Mouse (Mus musculus) embryonic facial prominence, embryonic 11.5 days (tissue): ENCODE data around the gene Cox6a1. TPM values are rescaled to one million over a fixed set of nuclear protein-coding genes. Genes with fewer than 3 reads are reported as not detected.

Experiments
- ATAC-seq: fragments of 200-750 bp; cut with Nextera tagmentation; replicated peaks from 2 replicates; pipeline ENCODE4 v1.8.0; 2017; ENCODE audit warnings: low read depth; ENCODE audit not compliant: insufficient number of reproducible peaks, low FRiP score, low TSS enrichment
- DNase-seq: peaks from one replicate; pipeline ENCODE4 v3.0.0-alpha.2; 2015; ENCODE audit warnings: low spot score
- H3K27ac ChIP-seq: fragments of 300-500 bp; sonication (generic); replicated peaks from 2 replicates; pipeline ENCODE4 v1.5.1; 2014; ENCODE audit warnings: mild to moderate bottlenecking, low read depth, low read length, control low read depth
- H3K27me3 ChIP-seq: fragments of 300-500 bp; sonication (generic); 2 replicates; pipeline ENCODE4 v1.6.1; 2014; ENCODE audit warnings: mild to moderate bottlenecking, low read length, moderate library complexity, mixed read lengths; ENCODE audit not compliant: control insufficient read depth, insufficient read depth
- H3K36me3 ChIP-seq: fragments of 300-500 bp; sonication (generic); replicated peaks from 2 replicates; pipeline ENCODE4 v1.6.1; 2014; ENCODE audit warnings: low read depth, mild to moderate bottlenecking, low read length, moderate library complexity, mixed read lengths; ENCODE audit not compliant: control insufficient read depth, insufficient read depth
- H3K4me1 ChIP-seq: fragments of 300-500 bp; sonication (generic); 2 replicates; pipeline ENCODE4 v1.6.1; 2014; ENCODE audit warnings: low read length, mixed read lengths; ENCODE audit not compliant: control insufficient read depth, insufficient read depth
- H3K4me2 ChIP-seq: fragments of 300-500 bp; sonication (generic); 2 replicates; pipeline ENCODE4 v1.6.1; 2014; ENCODE audit warnings: low read depth, mild to moderate bottlenecking, control low read depth, low read length, moderate library complexity
- H3K4me3 ChIP-seq: fragments of 300-500 bp; sonication (generic); 2 replicates; pipeline ENCODE4 v1.5.1; 2014; ENCODE audit warnings: low read depth, low read length, control low read depth
- H3K9ac ChIP-seq: fragments of 300-500 bp; sonication (generic); replicated peaks from 2 replicates; pipeline ENCODE4 v1.6.1; 2014; ENCODE audit warnings: mild to moderate bottlenecking, control low read depth, low read length
- H3K9me3 ChIP-seq: fragments of 300-500 bp; sonication (generic); replicated peaks from 2 replicates; pipeline ENCODE4 v1.6.1; 2016; ENCODE audit warnings: mild to moderate bottlenecking, low read length, inconsistent platforms, mixed read lengths; ENCODE audit not compliant: control insufficient read depth
- WGBS: fragments of 180-500 bp; shearing (Covaris S2); extraction: QIAGEN DNeasy Blood & Tissue Kit; methylation state at CpG from one replicate; pipeline ENCODE4 v1.1.7; 2014; 5-methylcytosine and 5-hydroxymethylcytosine counted together
- polyA plus RNA-seq: library from polyadenylated mRNA; unstranded; fragments of >200 nt; fragmentation: Nextera tagmentation; extraction: Ambion mirVana; gene quantifications from 2 replicates; pipeline ENCODE4 v1.2.1, GENCODE M21; 2014

Cox6a1 gene
- polyA plus RNA-seq, 1 experiment from 2014 or later: 569 TPM

- DNase-seq: no peak
- Histone ChIP-seq H3K9me3 (no peaks in the 10 kb centered on the region), H3K27me3 (no peaks in the 10 kb centered on the region), H3K4me3 (no peak overlapping the region), H3K27ac (no peak overlapping the region), H3K4me1 (no peaks in the 10 kb centered on the region), H3K36me3 (no peaks in the 10 kb centered on the region), H3K4me2 (no peak overlapping the region), H3K9ac (no peak overlapping the region)
- WGBS: 29% methylated on average over 7 of the region's 7 CpGs
- ATAC-seq: no peak
Measured at GRCm38 (mm10) chr5:115362216-115362615, 13.4 kb upstream of the Cox6a1 start.

- no peak overlapping the region for H3K9ac ChIP-seq
- DNase-seq: no peak
- H3K36me3 ChIP-seq: no peaks in the 10 kb centered on the region
- WGBS: 63% methylated on average over 5 of the region's 5 CpGs
- no peak overlapping the region for H3K27ac ChIP-seq
- H3K4me2 ChIP-seq: no peak overlapping the region
- no peaks in the 10 kb centered on the region for H3K4me1 ChIP-seq
- H3K27me3 ChIP-seq: no peaks in the 10 kb centered on the region
- ATAC-seq: no peak
- H3K4me3 ChIP-seq: no peak overlapping the region
- no peaks in the 10 kb centered on the region for H3K9me3 ChIP-seq
Measured at GRCm38 (mm10) chr5:115359851-115360372, 11.1 kb upstream of the Cox6a1 start.

- Histone ChIP-seq H3K27me3 (no peaks in the 10 kb centered on the region), H3K4me2 (no peak overlapping the region), H3K36me3 (no peaks in the 10 kb centered on the region), H3K4me3 (no peak overlapping the region), H3K4me1 (no peaks in the 10 kb centered on the region), H3K9ac (no peak overlapping the region), H3K9me3 (no peaks in the 10 kb centered on the region), H3K27ac (no peak overlapping the region)
- no peak for DNase-seq
- WGBS: 87% methylated on average over 8 of the region's 8 CpGs
- ATAC-seq: no peak
Measured at GRCm38 (mm10) chr5:115359438-115359837, 10.7 kb upstream of the Cox6a1 start.

GRCm38 (mm10) chr5:115358872-115359271, 10.1 kb upstream of the Cox6a1 start:
- Histone ChIP-seq H3K27me3 (no peaks in the 10 kb centered on the region), H3K4me2 (no peak overlapping the region)

GRCm38 (mm10) chr5:115355070-115355469, 6.3 kb upstream of the Cox6a1 start:
- Histone ChIP-seq H3K4me3 (no peak overlapping the region), H3K27me3 (no peaks in the 10 kb centered on the region), H3K27ac (no peak overlapping the region), H3K36me3 (no peaks in the 10 kb centered on the region), H3K4me1 (no peaks in the 10 kb centered on the region), H3K4me2 (no peak overlapping the region), H3K9ac (no peak overlapping the region), H3K9me3 (no peaks in the 10 kb centered on the region)
- 55% methylated on average over 13 of the region's 13 CpGs for WGBS
- DNase-seq (no peak), ATAC-seq (no peak)

More at GRCm38 (mm10) chr5:115358872-115359271, 10.1 kb upstream of the Cox6a1 start:
- DNase-seq: peak; percentile 92
- no peak overlapping the region for H3K9ac ChIP-seq
- H3K4me1 ChIP-seq: no peaks in the 10 kb centered on the region
- H3K36me3 ChIP-seq: no peaks in the 10 kb centered on the region
- peak; percentile 70; the same call in 1 of the 2 replicates for ATAC-seq
- no peaks in the 10 kb centered on the region for H3K9me3 ChIP-seq
- 2% methylated on average over 12 of the region's 12 CpGs for WGBS
- no peak overlapping the region for H3K4me3 ChIP-seq
- H3K27ac ChIP-seq: no peak overlapping the region

- WGBS: 77% methylated on average over 5 of the region's 5 CpGs
- Histone ChIP-seq H3K4me2 (no peak overlapping the region), H3K9me3 (no peaks in the 10 kb centered on the region), H3K4me1 (peaks cover 3% of the 10 kb centered on the region), H3K27ac (no peak overlapping the region), H3K4me3 (no peak overlapping the region), H3K9ac (no peak overlapping the region), H3K27me3 (no peaks in the 10 kb centered on the region), H3K36me3 (no peaks in the 10 kb centered on the region)
- no peak for ATAC-seq
- no peak for DNase-seq
Measured at GRCm38 (mm10) chr5:115351348-115351747, 2.6 kb upstream of the Cox6a1 start.

- ATAC-seq (0 out of 2 replicates have a peak, but pooled peaks have one; percentile 14), DNase-seq (no peak)
- Histone ChIP-seq H3K9me3 (no peaks in the 10 kb centered on the region), H3K36me3 (peaks cover 5% of the 10 kb centered on the region), H3K4me1 (peaks cover 3% of the 10 kb centered on the region), H3K27ac (peak overlapping the region; percentile 5; the same call in 1 of the 2 replicates), H3K4me2 (peak overlapping the region; percentile 59), H3K9ac (peak overlapping the region; percentile 79), H3K27me3 (no peaks in the 10 kb centered on the region), H3K4me3 (peak overlapping the region; percentile 86)
- under 1% methylated on average over 18 of the region's 18 CpGs for WGBS
Measured at GRCm38 (mm10) chr5:115349225-115349555, 409 bp upstream of the Cox6a1 start.

GRCm38 (mm10) chr5:115347564-115347963, 1.2 kb downstream of the Cox6a1 start:
- H3K4me1 ChIP-seq: peaks cover 3% of the 10 kb centered on the region
- peaks cover 8% of the 10 kb centered on the region for H3K36me3 ChIP-seq
- no peaks in the 10 kb centered on the region for H3K9me3 ChIP-seq
- H3K27ac ChIP-seq: no peak overlapping the region
- no peaks in the 10 kb centered on the region for H3K27me3 ChIP-seq
- peak; percentile 88 for DNase-seq
- WGBS: 1% methylated on average over 5 of the region's 5 CpGs
- no peak overlapping the region for H3K9ac ChIP-seq
- peak overlapping the region; percentile 86 for H3K4me3 ChIP-seq
- H3K4me2 ChIP-seq: peak overlapping the region; percentile 88
- no peak for ATAC-seq
